Comparison of ENCODE assay signal across 12 mouse cellular contexts in genomic region chr9:46509896-46510295, GRCm38 (mm10).
"Had no signal": no experiment of that assay in that cellular context is flagged by ENCODE, and none has a peak within 500 bp of the region (broad histone marks: within the 10 kb centered on the region; RNA-seq: fewer than 3 reads in every experiment).

No protein-coding gene starts in this region.

- H3K4me1 ChIP-seq: kidney, embryonic 15.5 days; liver, embryonic 15.5 days had no signal

- H3K4me2 ChIP-seq: kidney, embryonic 15.5 days; liver, embryonic 11.5 days; liver, embryonic 15.5 days had no signal

- DNase-seq: kidney, adult 2 months; kidney, postnatal 14 days; lung, adult 2 months; lung, postnatal 36 days; right cerebral cortex, adult 18-20 months; right cerebral cortex, postnatal 25 days; thymus, postnatal 36 days had no signal

- H3K4me3 ChIP-seq: kidney, embryonic 15.5 days; limb, embryonic 10.5 days; liver, embryonic 15.5 days had no signal

- H3K36me3 ChIP-seq: kidney, embryonic 15.5 days; limb, embryonic 10.5 days; liver, embryonic 15.5 days had no signal

- ATAC-seq: lung, postnatal 0 days had no signal

- H3K27ac ChIP-seq: kidney, embryonic 15.5 days; limb, embryonic 10.5 days; liver, embryonic 15.5 days had no signal

- H3K27me3 ChIP-seq: liver, embryonic 15.5 days had no signal

- H3K9ac ChIP-seq: kidney, embryonic 15.5 days; liver, embryonic 15.5 days had no signal

- H3K9me3 ChIP-seq: kidney, embryonic 15.5 days; limb, embryonic 10.5 days; liver, embryonic 15.5 days had no signal
